Mouse (Mus musculus) bone marrow macrophage, adult 2 months (primary cell): ENCODE data around the gene Taok1. TPM values are rescaled to one million over a fixed set of nuclear protein-coding genes. Genes with fewer than 3 reads are reported as not detected.
A peak's percentile ranks its signal among the peaks of the same experiment; 100 is the strongest.
"Not testable (repeated sequence)": the region's sequence is repeated elsewhere in the genome, so short reads cannot be mapped to it uniquely, and the experiment has no call there.

ENCODE experiments used
- H3K27ac ChIP-seq: 2 replicates; pipeline ENCODE4 v1.5.1; 2012; ENCODE audit warnings: low read depth, low read length; ENCODE audit not compliant: insufficient read depth
- H3K4me1 ChIP-seq: 2 replicates; pipeline ENCODE4 v1.6.1; 2012; ENCODE audit warnings: low read length; ENCODE audit not compliant: control insufficient read depth, insufficient read depth
- H3K4me3 ChIP-seq: 2 replicates; pipeline ENCODE4 v1.5.1; 2012; ENCODE audit warnings: mild to moderate bottlenecking, low read length, moderate library complexity; ENCODE audit not compliant: insufficient read depth
- CTCF ChIP-seq: IDR thresholded peaks from 2 replicates; pipeline ENCODE4 v1.5.1; 2012; ENCODE audit warnings: low read depth, mild to moderate bottlenecking, low read length, moderate library complexity
- POLR2A ChIP-seq: IDR thresholded peaks from 2 replicates; pipeline ENCODE4 v1.6.1; 2012; ENCODE audit warnings: mild to moderate bottlenecking, low read depth, low read length, borderline replicate concordance
- polyA plus RNA-seq: library from polyadenylated mRNA; stranded (reverse); fragments of >200 nt; gene quantifications from 2 replicates; pipeline ENCODE4 v1.2.4, GENCODE M21; 2012; ENCODE audit not compliant: missing spikeins, insufficient read depth, insufficient read length

Taok1 gene
- 38.5 and 40.3 TPM in 2 replicates for polyA plus RNA-seq

DNA sequence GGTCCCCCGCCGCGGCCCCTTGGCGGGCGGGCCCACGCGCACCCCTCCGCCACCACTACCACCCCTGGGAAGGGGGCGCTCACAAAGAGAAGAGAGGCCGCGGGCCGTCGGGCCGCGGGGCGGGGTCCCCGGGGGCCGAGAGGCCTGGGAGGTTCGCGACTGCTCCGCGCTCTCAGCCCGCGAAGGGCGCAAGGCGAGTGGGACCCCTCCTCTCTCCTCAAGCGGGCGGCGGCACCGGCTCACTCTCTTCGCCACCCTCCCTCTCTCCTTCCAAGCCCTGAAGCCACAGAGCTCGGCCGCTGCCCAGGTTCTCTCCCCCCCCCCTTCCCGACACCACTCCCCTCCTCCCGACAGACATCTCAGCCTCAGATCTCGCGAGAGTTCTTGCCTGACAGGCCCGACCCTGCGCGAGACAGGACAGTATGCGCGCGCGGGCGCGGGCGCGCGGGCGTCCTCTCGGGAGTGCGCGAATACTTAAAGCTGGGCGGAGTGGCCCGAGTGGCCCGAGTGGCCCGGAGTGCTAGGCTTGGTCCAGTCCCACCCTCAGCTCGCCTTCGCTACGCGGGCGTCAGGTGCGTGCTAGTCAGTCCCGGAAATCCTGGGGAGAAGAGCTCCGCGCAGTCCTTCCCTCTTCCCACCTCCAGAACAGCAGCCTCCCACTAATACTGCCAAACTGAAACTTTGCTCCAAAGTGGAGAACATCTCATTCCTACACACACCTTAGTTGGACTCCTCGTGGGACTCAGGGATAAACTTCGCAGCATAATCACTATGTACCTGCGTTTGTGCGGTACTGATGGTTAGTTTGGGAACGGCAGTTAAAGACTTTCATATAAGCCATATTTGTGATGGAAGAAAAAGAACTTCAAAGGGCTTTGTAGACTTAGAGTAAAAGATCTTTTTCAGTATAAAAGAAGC lies at the start of gene Taok1:
Taok1 (minus strand) TSS at position 278 of the 918 bp plus-strand sequence.
- peak within 1 kb of the TSS; percentile 72 for H3K27ac ChIP-seq
- TF ChIP-seq POLR2A (peak; percentile 86), CTCF (no peak)

DNA sequence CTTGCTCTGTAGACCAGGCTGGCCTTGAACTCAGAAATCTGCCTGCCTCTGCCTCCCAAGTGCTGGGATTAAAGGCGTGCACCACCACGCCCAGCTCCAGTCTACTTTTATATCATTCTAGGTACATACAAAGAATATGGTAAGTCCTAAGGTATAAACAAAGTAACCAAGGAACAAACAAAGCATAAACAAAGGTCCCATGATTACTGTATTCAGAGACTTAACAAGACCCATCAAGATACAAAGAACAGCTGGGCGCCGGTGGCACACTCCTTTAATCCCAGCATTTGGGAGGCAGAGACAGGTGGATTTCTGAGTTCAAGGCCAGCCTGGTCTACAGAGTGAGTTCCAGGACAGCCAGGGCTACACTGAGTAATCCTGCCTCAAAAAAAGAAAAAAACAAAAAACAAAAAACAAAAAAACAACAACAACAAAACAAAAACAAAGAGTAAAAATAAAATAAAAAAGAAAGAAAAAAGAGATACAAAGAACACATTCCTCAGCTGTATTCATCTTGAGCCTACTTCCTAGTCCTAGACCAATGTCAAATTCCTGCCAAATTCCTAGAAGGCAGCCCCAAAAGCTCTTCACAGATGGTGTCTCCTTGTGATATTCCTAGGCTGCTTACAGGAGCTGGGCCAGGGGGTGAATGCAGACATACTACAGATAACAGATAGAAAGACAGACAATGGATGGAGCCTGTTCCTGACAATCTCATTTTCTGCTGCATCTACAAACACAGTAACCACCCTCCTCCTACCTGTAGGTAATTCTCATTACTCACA lies 46.0 kb upstream of the Taok1 start:
- H3K4me3 ChIP-seq, H3K4me1 ChIP-seq, H3K27ac ChIP-seq: not testable (repeated sequence)

More for the DNA sequence above, at the start of gene Taok1:
- peaks cover 12% of the 10 kb centered on the region for H3K4me1 ChIP-seq
- peak within 1 kb of the TSS; percentile 77 for H3K4me3 ChIP-seq

DNA sequence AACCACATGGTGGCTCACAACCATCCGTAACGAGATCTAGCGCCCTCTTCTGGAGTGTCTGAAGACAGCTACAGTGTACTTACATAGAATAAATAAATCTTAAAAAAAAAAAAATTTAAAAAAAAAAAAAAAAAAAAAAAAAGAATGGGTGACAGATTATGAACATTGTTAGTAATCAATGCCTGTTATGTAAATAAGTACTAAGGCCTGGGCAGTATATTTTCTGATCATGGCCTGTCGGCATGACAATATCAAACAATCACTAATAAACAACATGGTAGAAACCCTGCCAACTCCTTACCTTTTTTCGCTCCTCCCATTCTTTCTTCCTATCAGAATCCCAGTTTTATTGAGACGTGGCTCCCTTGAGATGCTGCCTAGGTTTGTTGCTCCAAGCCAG lies 44.9 kb upstream of the Taok1 start:
- Histone ChIP-seq H3K27ac (no peak overlapping the region), H3K4me3 (no peak overlapping the region), H3K4me1 (no peaks in the 10 kb centered on the region)
- TF ChIP-seq CTCF (no peak), POLR2A (no peak)

DNA sequence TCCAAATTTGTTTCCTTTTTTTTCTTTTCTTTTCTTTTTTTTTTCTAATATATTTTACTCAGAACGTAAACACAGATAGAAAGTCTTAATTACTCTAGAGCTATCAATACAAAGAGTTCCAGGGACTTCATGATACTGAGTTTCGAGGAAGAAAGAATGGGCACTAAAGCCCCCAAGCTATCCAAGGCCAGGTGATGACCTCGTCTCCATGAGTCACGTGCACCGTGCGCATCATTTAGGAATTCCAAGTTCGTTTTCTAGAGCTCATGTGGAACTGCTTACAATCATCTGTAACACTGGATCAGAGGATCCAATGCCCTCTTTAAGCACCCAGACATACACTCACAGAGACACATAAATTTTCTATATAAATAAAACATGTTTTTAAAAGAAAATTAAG lies 41.3 kb upstream of the Taok1 start:
- TF ChIP-seq POLR2A (no peak), CTCF (no peak)
- no peaks in the 10 kb centered on the region for H3K4me1 ChIP-seq
- no peak overlapping the region for H3K4me3 ChIP-seq
- no peak overlapping the region for H3K27ac ChIP-seq

DNA sequence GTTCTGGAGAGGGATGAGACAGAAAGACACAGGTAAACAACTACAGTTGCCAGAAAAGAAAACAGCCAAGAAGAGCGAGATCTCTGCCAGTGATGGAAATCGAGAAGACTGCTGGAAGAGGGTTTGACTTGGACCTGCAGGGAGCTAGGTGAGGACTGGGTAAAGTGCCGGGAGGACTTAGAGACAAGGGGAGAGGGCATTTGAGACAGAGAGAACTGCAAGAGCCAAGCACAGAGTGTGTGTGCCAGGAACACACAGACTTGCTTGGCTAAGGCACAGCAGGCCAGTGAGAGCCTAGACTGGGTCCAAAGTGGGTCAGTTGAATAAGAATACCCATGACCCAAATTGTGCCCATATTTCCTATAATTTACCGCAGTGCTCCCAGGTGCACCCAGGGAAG lies 37.9 kb upstream of the Taok1 start:
- Histone ChIP-seq H3K27ac (no peak overlapping the region), H3K4me3 (no peak overlapping the region), H3K4me1 (no peaks in the 10 kb centered on the region)
- no peak for TF ChIP-seq POLR2A
- no peak for TF ChIP-seq CTCF

DNA sequence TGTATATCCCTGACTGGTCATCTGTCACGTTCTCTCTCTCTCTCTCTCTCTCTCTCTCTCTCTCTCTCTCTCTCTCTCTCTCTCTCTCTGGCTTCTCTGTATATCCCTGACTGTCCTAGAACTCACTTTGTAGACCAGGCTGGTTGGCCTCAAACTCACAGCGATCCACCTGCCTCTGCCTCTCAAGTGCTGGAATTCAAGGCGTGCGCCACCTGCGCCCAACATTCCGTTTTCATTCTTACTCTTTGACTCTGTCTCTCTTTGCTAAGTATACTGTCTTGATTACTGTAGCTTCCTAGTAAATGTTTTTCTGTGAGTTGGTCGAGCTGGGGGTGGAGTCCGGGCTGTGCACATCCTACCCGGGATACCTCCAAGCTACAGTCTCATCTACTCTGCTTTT lies 33.8 kb upstream of the Taok1 start:
- TF ChIP-seq CTCF (no peak), POLR2A (no peak)
- H3K4me3 ChIP-seq, result no peak overlapping the region
- no peak overlapping the region for H3K27ac ChIP-seq
- no peaks in the 10 kb centered on the region for H3K4me1 ChIP-seq

DNA sequence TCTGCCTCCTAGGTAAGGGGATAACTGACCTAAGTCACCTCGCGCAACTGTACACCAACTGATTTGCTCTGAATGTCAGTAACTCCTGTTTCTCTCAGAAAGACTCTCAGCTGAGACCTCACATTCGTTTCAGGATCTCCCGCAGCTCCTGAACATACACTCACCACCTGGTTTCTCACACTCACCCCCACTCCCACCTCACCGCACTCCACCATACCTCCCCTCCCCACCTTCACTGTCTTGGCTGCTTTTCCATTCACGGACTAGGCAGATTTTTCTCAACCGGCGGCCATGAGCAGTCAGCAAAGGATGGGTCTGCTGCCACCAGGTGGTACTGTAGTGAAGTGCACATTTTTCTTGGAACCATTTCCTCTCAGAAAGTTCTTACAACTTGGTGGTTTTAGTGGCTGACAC lies 22.6 kb upstream of the Taok1 start:
- Histone ChIP-seq H3K4me1 (peaks cover 2% of the 10 kb centered on the region; the same call in 1 of the 2 replicates), H3K27ac (no peak overlapping the region), H3K4me3 (peak overlapping the region; percentile 58)
- TF ChIP-seq CTCF (peak; percentile 86), POLR2A (no peak)

DNA sequence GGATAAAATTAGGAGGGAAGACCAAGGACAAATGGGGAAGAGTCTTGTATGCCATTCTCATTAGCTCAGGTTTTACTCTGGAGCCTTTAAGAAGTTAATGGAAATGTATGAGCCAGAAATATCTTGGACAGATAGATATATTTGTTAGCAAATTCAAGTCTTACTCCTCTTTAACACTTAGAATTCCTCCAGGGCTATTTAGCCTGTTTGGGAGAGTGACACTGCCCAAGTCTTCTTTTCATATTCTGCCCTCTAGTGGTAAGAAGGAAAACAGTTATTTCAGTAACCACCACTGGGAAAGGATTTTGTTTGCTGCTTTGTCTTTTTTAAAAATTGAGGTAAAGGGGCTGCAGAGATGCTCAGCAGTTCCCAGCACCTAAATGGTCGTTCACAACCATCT lies 21.9 kb upstream of the Taok1 start:
- Histone ChIP-seq H3K4me3 (no peak overlapping the region), H3K4me1 (peaks cover 7% of the 10 kb centered on the region; the same call in 1 of the 2 replicates), H3K27ac (no peak overlapping the region)
- TF ChIP-seq CTCF (no peak), POLR2A (no peak)

DNA sequence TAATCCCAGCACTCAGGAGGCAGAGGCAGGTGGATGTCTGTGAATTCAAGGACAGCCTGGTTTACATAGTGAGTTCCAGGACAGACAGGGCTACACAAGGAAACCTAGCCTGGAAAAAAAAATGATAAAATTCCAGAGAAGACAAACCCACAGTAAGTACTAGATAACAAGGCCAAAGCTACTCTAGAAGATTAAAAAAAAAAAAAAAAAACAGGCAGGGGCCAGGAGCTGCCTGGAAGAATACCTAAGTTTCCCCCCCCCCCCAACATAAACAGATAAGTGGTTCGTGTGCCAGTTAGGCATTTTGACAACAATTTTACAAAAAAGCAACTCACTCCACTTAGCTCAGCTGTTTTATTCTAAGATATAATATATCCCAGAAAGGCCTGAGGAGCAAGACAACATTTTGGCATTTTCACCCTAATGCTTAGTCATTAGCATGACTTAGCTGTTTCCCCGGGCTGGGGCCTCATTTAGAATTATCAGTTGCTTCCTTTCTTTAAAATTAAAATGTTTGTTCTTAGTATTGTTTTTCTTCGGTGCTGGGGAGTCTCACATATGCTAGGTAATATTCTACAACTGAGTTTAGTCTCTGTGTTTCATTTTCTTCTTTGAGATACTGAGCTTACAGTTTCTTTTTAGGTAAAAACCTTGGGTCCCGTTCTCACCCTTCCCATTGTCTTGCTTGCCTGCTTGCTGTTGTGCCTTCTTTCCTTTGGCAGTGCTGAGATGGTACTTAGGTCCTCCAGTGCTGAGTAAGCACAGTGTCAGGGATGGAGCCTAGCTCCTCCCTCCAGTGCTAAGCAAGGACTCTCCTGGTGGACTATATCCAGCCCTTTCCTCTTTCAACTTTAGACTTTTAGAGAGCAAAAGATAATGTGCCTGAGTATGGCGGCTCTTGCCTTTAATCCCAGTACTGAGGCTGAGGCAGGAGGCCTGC lies 19.3 kb upstream of the Taok1 start:
- no peak overlapping the region for H3K4me3 ChIP-seq
- no peak for TF ChIP-seq CTCF
- TF ChIP-seq POLR2A, result no peak
- no peak overlapping the region for H3K27ac ChIP-seq
- H3K4me1 ChIP-seq, result peaks cover 16% of the 10 kb centered on the region
